Mouse (Mus musculus): Measurements from ENCODE around the gene Dyrk1b.
"Not testable (repeated sequence)": the region's sequence is repeated elsewhere in the genome, so short reads cannot be mapped to it uniquely, and the experiment has no call there.

Dyrk1b gene

DNA sequence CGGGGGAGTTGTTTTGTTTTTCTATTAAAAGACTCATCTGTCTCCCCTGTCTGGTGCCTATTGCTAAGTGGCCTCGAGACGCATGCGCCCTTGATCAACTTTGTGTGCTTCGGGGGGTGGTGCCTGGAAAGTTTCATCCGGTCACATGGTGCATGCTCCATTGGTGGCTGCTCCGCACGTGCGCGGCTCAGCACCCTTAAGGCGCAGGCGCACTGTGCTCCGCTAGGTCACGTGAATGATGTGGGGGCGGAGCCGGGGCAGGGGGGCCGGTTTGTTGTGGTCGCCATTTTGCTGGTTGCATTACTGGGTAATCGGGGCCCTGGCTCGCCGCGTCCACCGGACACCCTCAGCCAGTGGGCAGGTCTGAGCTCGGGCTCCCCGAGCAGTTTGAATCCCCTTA lies at the start of gene Dyrk1b:
Dyrk1b (plus strand) TSS at position 242 of the 400 bp plus-strand sequence.
- DNase-seq (ENCODE audit: low read depth, low spot score), result peak; percentile 97

DNA sequence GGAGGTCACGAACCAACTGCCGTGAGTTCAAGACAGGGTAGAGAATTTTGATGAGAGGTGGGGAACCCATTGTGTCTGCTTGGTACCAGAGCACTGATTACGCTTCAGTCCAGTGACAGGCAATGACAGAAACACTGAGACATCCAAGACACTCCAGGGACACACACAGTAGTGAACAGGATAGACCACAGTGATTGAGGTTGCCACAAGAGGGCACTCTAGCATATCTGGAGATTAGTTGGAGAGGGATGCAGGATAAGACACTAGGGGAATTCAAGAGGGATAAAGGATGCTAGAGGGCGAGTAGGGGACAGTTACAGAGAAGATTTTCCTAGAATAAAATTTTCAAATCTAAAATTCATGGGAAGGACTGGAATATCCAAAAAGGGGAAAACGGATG lies 41.7 kb upstream of the Dyrk1b start:
- DNase-seq (ENCODE audit: low read depth, low spot score), result no peak

DNA sequence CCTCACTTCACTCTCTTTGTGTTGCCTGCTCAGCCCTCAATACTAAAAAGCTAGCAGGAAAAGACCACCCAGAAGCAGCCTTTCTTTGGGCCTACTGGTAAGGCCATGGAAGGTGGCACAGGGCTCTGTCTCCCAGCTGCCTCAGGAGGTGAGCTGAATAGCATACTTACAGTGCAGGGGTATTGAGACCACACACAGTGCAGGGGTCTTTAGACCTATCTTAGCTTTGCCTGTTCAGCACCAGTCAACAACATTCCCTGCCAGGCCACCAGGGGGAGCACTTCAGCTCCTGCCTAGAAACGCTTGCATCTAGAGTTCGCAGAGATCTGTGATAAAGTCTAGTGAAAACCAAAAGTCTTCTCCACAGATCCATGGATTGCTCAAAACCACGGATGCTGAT lies 31.0 kb upstream of the Dyrk1b start:
- DNase-seq (ENCODE audit: low read depth, low spot score), result no peak

DNA sequence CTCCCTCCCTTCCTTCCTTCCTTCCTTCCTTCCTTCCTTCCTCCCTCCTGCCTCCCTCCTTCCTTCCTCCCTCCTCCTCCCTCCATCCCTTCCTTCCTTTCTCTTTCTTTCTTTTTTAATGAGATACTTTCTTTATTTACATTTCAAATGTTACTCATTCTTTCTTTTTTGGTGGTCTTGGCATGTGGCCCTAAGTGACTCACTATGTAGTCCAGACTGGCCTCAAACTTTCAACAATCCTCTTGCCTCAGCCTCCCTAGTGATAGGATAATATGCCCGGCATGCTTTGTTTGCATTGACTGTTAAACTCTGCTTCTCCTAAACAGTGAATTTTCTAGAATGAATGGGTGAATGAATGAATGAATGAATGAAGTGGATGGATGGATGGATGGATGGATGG lies 29.4 kb upstream of the Dyrk1b start:
- no peak for DNase-seq (ENCODE audit: low read depth, low spot score)

DNA sequence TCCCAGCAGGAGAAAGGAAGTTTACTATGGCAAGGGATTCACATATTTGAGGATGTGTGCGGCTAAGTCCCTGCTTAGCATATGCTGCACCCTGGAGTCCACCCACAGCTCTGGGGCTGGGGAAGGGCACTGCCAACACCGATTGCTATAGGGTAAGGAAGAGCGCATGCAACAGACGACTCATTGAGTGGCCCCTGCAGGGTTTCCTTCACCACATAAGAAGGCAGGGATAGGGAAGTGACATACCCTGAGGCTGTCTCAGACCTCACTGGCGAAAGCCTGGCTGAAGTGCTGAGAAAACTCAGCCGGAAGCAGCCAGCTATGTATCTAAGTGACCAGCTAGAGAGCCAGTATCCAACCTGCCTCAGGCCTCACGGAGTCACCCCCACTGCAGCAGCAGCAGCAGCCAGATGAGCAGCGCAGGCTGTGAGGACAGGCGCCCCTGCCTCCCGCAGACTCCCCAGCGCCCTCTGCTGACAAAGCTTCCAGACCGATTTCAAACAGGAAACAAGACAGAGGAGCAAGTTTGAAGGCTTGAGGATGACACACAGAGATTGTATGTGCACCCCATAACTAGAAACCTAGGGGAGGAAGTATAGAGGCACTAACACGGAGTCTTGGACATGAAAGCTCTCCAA lies 27.6 kb upstream of the Dyrk1b start:
- DNase-seq (ENCODE audit: low read depth, low spot score), result no peak

DNA sequence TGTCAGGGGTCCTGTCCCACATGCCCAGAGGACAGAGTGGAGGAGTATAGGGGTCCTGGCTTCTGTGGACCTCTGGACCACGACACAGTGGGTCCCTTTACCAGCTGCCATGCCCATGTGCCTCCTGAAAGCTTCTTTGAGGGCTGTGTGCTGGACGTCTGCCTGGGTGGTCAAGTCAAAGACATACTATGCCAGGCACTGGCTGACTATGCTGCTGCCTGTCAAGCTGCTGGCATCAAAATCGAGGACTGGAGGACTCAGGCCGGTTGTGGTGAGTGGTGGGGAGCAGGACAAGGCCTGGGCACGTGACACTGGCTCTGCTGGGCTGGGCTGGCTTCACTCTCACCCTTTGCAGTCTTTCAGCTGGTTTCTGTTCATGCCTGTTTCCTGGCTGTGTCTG lies 25.7 kb upstream of the Dyrk1b start:
- not testable (repeated sequence) for DNase-seq (ENCODE audit: low read depth, low spot score)

DNA sequence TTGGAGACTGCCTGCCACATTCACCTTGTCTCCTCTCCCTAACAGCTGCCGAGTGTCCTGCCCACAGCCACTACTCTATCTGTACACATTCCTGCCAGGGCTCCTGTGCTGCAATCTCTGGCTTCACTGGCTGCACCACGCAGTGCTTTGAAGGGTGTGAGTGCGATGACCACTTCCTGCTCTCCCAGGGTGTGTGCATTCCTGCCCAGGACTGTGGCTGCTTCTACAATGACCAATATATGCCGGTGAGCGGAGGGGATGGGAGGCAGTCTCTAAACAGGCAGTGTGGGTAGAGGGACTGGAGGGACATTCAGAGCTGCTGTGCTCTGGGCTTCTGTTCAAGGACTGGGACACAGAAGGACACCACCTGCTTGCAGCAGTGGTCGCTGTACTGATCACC lies 20.0 kb upstream of the Dyrk1b start:
- no peak for DNase-seq (ENCODE audit: low read depth, low spot score)

DNA sequence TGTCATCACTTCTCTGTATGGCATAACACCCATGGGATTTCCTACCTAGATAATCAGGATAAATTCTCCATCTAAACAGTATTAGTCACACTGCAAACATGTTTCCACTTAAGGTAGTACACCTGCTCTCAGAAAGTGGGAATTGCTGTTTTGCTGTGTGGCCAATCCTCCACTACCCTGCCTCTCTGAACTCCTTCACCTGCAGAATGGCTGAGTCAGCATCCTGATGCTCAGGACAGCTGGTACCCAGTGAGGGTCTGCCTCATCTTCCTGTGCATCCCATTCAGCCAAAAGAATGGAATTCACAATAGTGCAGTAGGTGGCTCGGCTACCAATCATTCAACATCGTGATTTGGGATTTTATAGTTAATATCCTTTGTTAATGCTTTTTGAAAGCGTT lies 19.4 kb upstream of the Dyrk1b start:
- no peak for DNase-seq (ENCODE audit: low read depth, low spot score)

DNA sequence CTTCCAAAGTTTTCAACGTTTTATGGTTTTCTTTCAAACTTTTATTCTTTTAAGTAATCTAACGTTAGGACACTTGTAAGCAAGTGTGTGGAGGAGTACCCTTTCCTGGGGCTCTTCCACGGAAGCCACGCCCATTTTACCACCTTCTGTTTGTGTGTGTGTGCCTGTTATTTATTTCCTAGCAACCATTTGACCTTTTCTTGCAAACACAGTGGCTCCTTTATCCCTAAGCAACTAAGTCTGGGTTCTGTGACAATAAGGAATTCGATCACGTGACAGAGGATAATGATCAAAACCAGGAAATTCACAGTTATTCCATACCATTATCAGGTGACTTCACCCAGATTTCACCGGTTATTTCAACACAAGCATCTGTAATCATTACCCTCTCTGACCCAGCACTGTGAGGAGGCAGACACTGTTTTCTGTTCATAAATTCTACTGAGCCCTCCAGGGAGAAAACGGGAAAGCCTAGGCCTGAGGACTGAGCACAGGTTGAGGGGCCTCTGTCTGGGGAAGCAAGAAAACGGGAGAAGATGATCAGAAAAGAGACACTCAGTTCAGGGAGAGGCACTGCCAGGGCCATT lies 18.0 kb upstream of the Dyrk1b start:
- no peak for DNase-seq (ENCODE audit: low read depth, low spot score)

DNA sequence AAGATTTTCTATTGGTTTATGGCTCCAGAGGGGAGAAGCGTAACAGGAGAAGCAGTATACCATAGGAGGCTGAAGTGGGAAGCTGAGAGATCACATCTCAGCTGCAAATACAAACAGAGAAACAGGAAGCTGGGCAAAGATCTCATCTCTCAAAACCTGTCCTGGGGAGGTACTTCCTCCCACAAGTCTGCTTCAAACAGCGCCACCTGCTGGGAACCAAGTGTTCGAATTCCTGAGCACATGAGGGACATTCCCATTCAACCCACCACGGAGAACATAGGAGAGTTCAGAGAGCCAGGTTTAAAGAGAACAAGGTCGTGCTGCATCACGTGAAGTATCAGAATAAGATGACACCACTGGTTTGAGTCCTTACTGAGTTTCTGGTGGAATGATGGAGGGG lies 13.9 kb upstream of the Dyrk1b start:
- no peak for DNase-seq (ENCODE audit: low read depth, low spot score)

DNA sequence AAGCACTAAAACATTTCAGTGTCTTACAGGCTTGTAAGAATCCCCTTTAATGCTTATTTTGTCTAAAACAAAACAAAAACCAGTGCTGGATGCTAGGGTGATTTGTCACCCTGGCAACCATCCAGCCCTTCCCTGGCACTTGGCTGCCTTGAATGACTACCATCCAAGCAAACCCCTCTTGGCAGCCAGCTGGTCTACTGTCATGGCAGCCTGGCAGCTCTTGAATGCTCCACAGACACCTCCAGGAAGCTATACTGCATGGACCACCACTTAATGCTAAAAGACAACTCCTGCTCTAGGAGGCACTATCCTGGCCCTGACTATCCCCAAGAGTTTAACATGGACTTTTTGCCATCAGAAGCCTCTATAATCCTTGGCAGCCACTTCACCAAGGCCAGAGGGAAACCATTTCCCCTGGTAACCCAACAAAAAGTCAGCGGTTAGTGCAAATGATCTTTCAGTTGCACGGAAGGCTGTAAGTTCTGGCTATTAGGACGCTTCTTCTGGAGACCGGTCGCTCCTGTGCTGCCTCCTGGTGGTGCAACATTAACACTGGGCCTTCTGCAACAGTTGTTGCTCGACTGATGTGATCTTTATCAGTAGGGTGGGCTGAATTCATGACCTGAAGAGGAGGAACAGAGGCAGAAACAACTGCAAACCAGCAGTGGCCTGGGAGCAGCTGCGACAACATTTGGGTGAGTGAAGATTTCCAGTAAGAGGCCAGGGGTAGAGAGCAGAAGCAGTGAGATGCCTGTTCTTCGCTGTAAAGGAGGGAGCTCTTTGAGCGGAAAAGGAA lies 10.8 kb upstream of the Dyrk1b start:
- no peak for DNase-seq (ENCODE audit: low read depth, low spot score)

DNA sequence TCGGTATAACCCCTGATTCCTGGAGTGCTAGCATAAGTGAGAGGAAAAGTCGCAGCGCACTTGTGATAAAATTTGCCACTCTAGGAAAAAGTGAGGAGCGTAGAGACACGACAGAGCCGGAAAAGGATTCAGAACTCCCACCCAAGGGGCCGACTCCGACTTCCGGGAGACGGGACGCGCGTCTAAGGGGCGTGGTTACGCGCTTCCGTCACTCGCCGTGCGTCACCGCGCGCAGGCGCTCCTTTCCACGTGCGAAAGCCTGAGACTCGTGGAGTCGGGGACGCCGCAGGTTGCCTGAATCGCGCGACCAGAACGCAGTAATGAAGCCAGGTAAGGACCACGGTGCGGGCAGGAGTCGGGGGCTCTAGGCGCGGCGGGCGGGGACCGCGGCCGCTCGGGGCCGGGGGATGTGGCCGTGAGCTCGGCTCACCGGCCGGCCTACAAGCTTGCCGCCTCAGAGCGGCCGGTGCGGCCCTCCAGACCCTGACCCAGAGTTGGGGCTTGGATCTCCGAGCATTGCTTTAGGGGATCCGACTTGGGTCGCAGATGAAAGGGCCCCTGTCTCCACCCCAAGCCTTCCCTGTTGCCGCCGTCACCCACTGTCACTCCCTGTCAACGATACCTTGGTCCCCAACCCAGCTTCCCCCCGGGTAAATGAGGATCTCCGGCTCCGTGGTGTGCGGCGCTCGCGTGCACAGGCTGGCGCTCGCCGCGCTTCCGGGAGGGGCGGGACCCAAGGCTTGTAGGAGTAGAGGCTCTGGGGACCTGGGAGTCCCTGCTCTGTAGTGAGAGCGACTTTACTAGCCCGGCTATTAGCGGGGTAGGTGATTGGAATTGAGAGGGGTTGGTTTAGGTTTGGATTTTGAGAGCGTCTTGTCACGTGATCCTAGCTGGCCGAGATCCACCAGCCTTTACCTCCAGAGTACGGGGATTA lies 9.5 kb upstream of the Dyrk1b start, which contains the start of gene Fbl:
Fbl (plus strand) TSS at position 222 of the 934 bp plus-strand sequence.
- peak; percentile 84 for DNase-seq (ENCODE audit: low read depth, low spot score)

DNA sequence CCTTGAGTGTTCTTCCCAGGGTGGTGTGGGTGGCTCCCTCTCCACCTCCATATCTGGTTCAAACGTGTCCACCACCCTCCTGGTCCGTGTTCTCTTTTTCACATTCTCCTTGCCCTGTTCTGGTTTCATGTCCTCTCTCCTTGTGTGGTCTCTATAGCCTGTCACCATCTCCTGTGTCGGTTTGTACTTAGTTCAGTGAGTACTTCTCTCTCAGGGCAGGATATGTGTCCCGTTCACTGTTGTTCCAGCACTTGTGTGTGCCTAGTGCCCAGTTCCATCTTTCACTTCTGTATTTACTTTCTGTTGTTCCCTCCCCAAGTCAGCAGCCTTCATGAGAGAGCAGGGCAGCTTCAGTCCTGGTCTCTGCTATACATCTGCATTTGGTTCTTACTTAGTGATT lies 3.9 kb upstream of the Dyrk1b start:
- no peak for DNase-seq (ENCODE audit: low read depth, low spot score)

DNA sequence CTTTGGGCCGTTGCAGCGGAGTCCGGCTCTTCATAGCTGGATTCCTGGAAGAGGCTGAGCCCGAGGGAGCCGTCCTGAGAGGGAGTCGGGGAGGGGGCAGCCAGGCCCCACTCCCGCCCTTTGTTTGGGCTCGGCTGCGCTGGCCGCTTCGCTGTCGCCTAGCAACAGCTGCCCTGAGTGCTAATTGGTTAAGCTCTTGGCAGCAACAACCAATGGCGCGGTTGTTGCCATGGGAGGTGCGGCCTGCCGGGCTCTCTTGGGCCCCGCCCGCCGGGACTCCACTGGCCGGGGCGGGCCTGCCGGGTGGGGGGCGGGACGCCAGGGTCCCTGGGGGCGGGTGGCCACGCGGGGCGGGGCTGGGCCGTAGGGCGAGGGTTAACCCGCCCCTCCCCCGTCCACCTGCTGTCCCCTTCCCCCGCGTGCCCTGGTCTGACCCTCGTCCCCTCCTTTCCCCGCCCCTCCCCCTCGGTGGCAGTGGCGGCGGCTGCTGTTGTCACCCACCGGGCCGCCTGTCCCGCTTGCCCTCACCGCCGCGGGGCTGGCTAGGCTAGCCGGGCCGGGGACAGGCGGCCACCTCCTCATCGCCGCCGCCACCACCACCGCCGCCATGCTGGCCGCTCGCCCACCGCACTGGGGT lies 590 bp downstream of the Dyrk1b start:
- peak; percentile 92 for DNase-seq (ENCODE audit: low read depth, low spot score)

DNA sequence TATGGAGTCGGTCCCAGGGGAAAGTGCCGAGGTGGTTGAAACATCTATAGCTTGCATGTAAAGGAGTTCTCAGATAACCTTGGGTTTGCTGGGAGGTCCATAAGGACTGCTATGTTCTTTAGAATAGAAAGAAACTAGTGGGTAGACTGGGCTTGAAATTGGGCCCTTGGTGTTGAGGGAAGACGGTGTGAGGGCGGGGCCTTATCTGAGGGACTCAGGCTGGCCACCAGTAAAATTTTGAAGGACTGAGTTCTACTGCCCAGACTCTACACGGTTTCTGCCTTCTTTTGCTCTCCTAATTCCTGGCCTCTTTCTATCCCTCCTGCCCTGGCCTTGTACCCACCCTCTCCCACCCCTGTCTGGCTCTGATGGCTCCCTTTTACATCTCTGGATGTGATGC lies 1.6 kb downstream of the Dyrk1b start:
- no peak for DNase-seq (ENCODE audit: low read depth, low spot score)

DNA sequence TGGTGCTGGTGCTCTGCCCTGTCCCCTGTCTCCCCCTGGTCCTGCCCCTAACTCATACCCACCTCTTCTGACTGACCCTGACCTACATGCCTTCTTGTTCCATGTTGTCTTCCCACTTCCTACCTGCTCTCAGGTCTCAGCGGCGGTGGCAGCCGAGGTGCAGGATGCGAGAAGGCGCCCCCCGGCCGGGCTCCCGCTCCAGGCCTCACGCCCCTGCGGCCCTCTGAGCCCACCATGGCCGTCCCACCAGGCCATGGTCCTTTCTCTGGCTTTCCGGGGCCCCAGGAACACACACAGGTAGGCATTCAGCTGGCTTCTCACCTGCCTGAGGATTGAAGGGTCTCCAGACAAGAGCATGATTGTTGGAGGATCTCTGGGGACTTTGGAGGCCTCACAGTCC lies 2.1 kb downstream of the Dyrk1b start:
- no peak for DNase-seq (ENCODE audit: low read depth, low spot score)

DNA sequence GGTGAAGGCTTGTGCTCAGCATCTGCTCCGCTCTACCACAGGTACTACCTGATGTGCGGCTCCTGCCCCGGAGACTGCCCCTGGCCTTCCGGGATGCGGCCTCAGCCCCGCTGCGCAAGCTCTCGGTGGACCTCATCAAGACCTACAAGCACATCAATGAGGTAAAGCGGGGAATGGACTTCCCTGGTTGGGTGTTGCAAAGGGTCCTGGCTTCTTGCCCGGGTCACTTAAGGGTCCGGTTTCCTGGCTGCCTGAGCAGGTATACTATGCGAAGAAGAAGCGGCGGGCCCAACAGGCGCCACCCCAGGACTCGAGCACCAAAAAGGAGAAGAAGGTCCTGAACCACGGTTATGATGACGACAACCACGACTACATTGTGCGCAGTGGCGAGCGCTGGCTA lies 3.1 kb downstream of the Dyrk1b start:
- DNase-seq (ENCODE audit: low read depth, low spot score), result no peak

DNA sequence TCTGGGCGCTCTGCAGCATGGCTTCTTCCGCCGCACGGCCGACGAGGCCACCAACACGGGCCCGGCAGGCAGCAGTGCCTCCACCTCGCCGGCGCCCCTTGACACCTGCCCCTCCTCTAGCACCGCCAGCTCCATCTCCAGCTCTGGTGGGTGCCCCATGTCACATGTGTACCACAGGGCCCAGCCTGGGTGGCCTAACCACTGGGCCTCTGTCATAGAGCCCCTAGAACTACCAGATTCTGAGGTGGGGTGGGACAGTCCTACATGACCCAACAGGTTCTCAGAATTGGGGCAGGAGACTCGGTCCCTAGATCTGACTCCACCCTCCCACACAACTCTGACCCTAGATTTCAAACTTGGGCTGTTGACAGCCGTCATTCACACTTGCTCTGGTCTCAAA lies 6.6 kb downstream of the Dyrk1b start:
- no peak for DNase-seq (ENCODE audit: low read depth, low spot score)

DNA sequence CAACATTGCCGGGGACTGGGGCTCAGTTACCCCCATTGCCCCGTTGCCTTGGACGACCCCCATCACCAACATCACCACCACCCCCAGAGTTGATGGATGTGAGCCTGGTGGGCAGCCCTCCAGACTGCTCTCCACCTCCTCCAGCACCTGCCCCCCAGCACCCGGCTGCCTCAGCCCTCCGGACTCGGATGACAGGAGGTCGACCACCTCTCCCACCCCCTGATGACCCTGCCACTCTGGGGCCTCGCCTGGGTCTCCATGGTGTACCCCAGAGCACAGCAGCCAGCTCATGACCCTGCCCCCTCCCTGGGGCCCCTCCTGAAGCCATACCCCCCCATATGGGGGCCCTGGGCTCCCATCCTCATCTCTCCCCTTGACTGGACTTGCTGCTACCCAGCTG lies 7.4 kb downstream of the Dyrk1b start:
- no peak for DNase-seq (ENCODE audit: low read depth, low spot score)

DNA sequence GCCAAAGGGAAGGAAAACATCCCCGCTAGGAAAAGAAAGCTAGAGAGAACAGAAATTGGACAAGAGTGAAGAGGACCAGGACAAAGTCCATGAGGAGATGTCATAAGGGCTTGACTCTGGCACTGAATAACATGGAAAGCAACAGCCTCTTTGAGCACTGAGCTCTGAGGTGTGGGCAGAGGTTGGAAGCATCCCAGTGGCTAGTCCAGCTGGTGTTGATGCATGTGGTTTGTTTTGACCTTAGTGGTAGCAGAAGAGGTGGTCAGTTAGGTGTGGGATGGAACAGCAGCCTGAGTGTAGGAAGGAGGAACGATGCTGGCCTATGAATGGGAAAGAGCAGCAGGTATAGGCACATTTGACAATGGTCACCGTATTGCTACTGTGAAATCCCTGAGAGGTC lies 12.2 kb downstream of the Dyrk1b start:
- DNase-seq (ENCODE audit: low read depth, low spot score), result no peak

DNA sequence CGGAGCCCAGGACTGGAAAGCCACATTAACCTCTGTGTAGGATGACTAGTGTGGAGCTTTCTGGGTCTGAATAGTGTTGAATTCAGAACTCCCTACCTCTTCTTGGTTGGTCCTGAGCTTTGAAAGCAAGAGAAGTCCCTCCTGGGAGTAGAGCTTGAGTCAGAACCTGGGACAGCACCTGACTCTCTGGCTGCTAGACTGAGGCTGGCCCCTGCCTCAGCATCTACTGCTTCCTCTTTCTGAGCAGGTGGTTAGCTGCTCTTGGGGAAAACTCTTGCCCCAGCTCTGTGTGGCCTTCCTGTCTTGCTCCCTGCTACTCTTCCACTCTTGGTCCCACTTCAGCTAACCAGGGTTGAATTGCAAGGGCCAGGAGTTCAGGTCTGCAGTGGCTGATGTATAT lies 12.6 kb downstream of the Dyrk1b start:
- no peak for DNase-seq (ENCODE audit: low read depth, low spot score)
